8 mouse cellular contexts compared by ENCODE assay signal in the genomic region with DNA sequence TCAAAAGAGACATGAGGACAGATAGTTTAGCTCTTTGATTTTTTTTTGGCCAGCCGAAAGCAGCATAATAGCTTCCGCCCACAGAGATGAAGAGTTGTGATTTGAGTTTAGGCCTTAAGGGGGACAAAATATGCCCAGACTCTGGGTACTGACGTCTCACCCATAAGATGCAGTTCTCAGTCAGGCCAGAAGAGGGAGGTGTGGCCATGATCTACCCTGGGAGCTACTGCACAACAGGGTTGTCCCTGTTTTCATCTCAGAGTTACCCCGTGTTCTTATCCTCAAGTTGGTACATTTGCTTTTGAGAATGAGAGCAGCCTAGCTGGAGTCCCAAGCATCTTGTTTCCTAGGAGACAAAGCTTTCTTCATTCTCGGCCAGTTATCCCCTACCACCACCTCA.
DNase-seq lines count a peak whose midpoint lies in the region; ATAC-seq lines count a peak whose summit lies in the region.

No protein-coding gene starts in this region.

- H3K27ac ChIP-seq in embryonic facial prominence, embryonic 11.5 days (replicated peaks; ENCODE audit: low read depth, low read length), result no peak overlapping the region
- no peak overlapping the region for H3K27ac ChIP-seq in kidney, embryonic 16.5 days (ENCODE audit: low read length)
- H3K27ac ChIP-seq in liver, embryonic 11.5 days (ENCODE audit: low read depth, low read length), result no peak overlapping the region

- H3K27me3 ChIP-seq in embryonic facial prominence, embryonic 11.5 days (ENCODE audit: control insufficient read depth, insufficient read depth, low read length), result no peaks in the 10 kb centered on the region
- no peaks in the 10 kb centered on the region for H3K27me3 ChIP-seq in kidney, embryonic 16.5 days (ENCODE audit: insufficient read depth, low read length)
- H3K27me3 ChIP-seq in liver, embryonic 11.5 days (replicated peaks; ENCODE audit: control insufficient read depth, insufficient read depth, low read length), result no peaks in the 10 kb centered on the region

- DNase-seq in adrenal gland, postnatal 14 days, result peak; percentile 92
- peak; percentile 90 for DNase-seq in embryonic facial prominence, embryonic 11.5 days (ENCODE audit: low spot score)
- DNase-seq in heart, adult 8-10 months (ENCODE audit: low spot score), result peak; percentile 82
- no peak for DNase-seq in liver, embryonic 11.5 days (ENCODE audit: low spot score)
- DNase-seq in neural tube, embryonic 10.5 days (ENCODE audit: extremely low spot score, low spot score), result peak; percentile 76
- peak; percentile 40 to 54 for DNase-seq in thymus, adult 18-20 months

- no peak overlapping the region for H3K9ac ChIP-seq in embryonic facial prominence, embryonic 11.5 days (replicated peaks; ENCODE audit: low read length)
- H3K9ac ChIP-seq in kidney, embryonic 16.5 days (replicated peaks; ENCODE audit: low read length), result no peak overlapping the region
- no peak overlapping the region for H3K9ac ChIP-seq in liver, embryonic 11.5 days (ENCODE audit: low read depth, low read length)

- H3K4me3 ChIP-seq in embryonic facial prominence, embryonic 11.5 days (ENCODE audit: low read depth, low read length), result no peak overlapping the region
- H3K4me3 ChIP-seq in kidney, embryonic 16.5 days (ENCODE audit: low read length), result no peak overlapping the region
- no peak overlapping the region for H3K4me3 ChIP-seq in liver, embryonic 11.5 days (ENCODE audit: low read depth, low read length)

- H3K36me3 ChIP-seq in embryonic facial prominence, embryonic 11.5 days (replicated peaks; ENCODE audit: control insufficient read depth, insufficient read depth, low read depth, low read length), result no peaks in the 10 kb centered on the region
- no peaks in the 10 kb centered on the region for H3K36me3 ChIP-seq in kidney, embryonic 16.5 days (ENCODE audit: insufficient read depth, low read length)
- H3K36me3 ChIP-seq in liver, embryonic 11.5 days (ENCODE audit: control insufficient read depth, insufficient read depth, low read length), result no peaks in the 10 kb centered on the region; the same call in 1 of the 2 replicates

- no peaks in the 10 kb centered on the region for H3K4me1 ChIP-seq in embryonic facial prominence, embryonic 11.5 days (ENCODE audit: control insufficient read depth, insufficient read depth, low read length)
- peaks cover 10% of the 10 kb centered on the region for H3K4me1 ChIP-seq in kidney, embryonic 16.5 days (ENCODE audit: insufficient read depth, low read length)
- H3K4me1 ChIP-seq in liver, embryonic 11.5 days (replicated peaks; ENCODE audit: control insufficient read depth, insufficient read depth, low read length), result no peaks in the 10 kb centered on the region

- WGBS in embryonic facial prominence, embryonic 11.5 days, result 45% methylated on average over 5 of the region's 5 CpGs
- WGBS in kidney, embryonic 16.5 days, result 39% methylated on average over 5 of the region's 5 CpGs
- 42% methylated on average over 5 of the region's 5 CpGs for WGBS in liver, embryonic 11.5 days

- ATAC-seq in CD4-positive, CD25-positive, alpha-beta regulatory T cell, adult 4 months, result peak; percentile 84
- ATAC-seq in embryonic facial prominence, embryonic 11.5 days (replicated peaks; ENCODE audit: insufficient number of reproducible peaks, low FRiP score, low TSS enrichment, low read depth), result no peak
- ATAC-seq in kidney, embryonic 16.5 days (ENCODE audit: low FRiP score, low TSS enrichment), result peak; percentile 70
- ATAC-seq in liver, embryonic 11.5 days (replicated peaks; ENCODE audit: low FRiP score), result peak; percentile 70

- no peaks in the 10 kb centered on the region for H3K9me3 ChIP-seq in embryonic facial prominence, embryonic 11.5 days (replicated peaks; ENCODE audit: control insufficient read depth, low read length)
- no peaks in the 10 kb centered on the region for H3K9me3 ChIP-seq in kidney, embryonic 16.5 days (ENCODE audit: low read length)
- no peaks in the 10 kb centered on the region for H3K9me3 ChIP-seq in liver, embryonic 11.5 days (ENCODE audit: control insufficient read depth, low read length)

- no peak overlapping the region for H3K4me2 ChIP-seq in embryonic facial prominence, embryonic 11.5 days (ENCODE audit: low read depth, low read length)
- no peak overlapping the region for H3K4me2 ChIP-seq in kidney, embryonic 16.5 days (replicated peaks; ENCODE audit: low read depth, low read length)
- no peak overlapping the region for H3K4me2 ChIP-seq in liver, embryonic 11.5 days
